23 mouse cellular contexts compared by ENCODE assay signal in the genomic region with DNA sequence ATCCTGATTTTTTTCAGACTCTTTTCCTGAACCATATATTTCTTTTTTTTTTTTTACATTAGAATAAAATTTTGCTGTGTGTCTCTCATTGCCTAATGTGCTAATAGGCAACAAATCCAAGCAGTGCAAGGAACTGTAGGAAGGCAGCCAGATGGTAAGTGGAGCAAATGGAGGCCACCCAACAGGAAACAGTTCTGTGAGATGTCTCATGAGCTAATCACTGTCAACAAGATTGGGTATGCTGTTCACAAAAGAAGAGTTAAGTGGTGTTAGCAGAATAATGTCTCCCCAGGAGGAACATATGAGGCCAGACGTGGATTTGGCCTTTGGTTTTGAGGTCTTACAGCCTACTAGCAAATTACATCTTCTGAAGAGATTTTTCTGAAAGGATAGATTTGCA.
DNase-seq lines count a peak whose midpoint lies in the region; ATAC-seq and TF ChIP-seq lines count a peak whose summit lies in the region.
"Had no signal": no experiment of that assay in that cellular context is flagged by ENCODE, and none has a peak within 500 bp of the region (broad histone marks: within the 10 kb centered on the region; RNA-seq: fewer than 3 reads in every experiment).

No protein-coding gene starts in this region.

- no peak overlapping the region for H3K9ac ChIP-seq in embryonic facial prominence, embryonic 14.5 days (ENCODE audit: low read depth, low read length)
- H3K9ac ChIP-seq in lung, postnatal 0 days (replicated peaks; ENCODE audit: low read depth), result no peak overlapping the region
- H3K9ac ChIP-seq in forebrain, embryonic 16.5 days (replicated peaks; ENCODE audit: low read depth, low read length), result no peak overlapping the region
- H3K9ac ChIP-seq: heart, embryonic 15.5 days; hindbrain, embryonic 15.5 days; lung, embryonic 15.5 days had no signal

- no peak overlapping the region for H3K4me2 ChIP-seq in embryonic facial prominence, embryonic 14.5 days (ENCODE audit: low read depth, low read length)
- no peak overlapping the region for H3K4me2 ChIP-seq in lung, postnatal 0 days (replicated peaks; ENCODE audit: low read depth, low read length)
- no peak overlapping the region for H3K4me2 ChIP-seq in forebrain, embryonic 16.5 days (ENCODE audit: low read length)
- H3K4me2 ChIP-seq: heart, embryonic 15.5 days; hindbrain, embryonic 15.5 days; lung, embryonic 15.5 days had no signal

- no peaks in the 10 kb centered on the region for H3K27me3 ChIP-seq in embryonic facial prominence, embryonic 14.5 days (replicated peaks; ENCODE audit: control insufficient read depth, insufficient read depth, low read length)
- H3K27me3 ChIP-seq in embryonic facial prominence, embryonic 10.5 days (replicated peaks; ENCODE audit: low read depth, poor library complexity, severe bottlenecking), result no peaks in the 10 kb centered on the region
- no peaks in the 10 kb centered on the region for H3K27me3 ChIP-seq in lung, postnatal 0 days (replicated peaks; ENCODE audit: insufficient read depth, low read length)
- H3K27me3 ChIP-seq in forebrain, embryonic 16.5 days (replicated peaks; ENCODE audit: control insufficient read depth, insufficient read depth, low read length), result no peaks in the 10 kb centered on the region
- H3K27me3 ChIP-seq: CH12.LX; hindbrain, embryonic 15.5 days; lung, embryonic 15.5 days; Patski had no signal

- H3K4me1 ChIP-seq in embryonic facial prominence, embryonic 14.5 days (ENCODE audit: control insufficient read depth, insufficient read depth, low read length), result peaks cover 6% of the 10 kb centered on the region; the same call in 1 of the 2 replicates
- peaks cover 6% of the 10 kb centered on the region for H3K4me1 ChIP-seq in embryonic facial prominence, embryonic 10.5 days
- H3K4me1 ChIP-seq in lung, postnatal 0 days (ENCODE audit: insufficient read depth, low read depth, low read length), result no peaks in the 10 kb centered on the region
- H3K4me1 ChIP-seq in forebrain, embryonic 16.5 days (replicated peaks; ENCODE audit: control insufficient read depth, insufficient read depth, low read length), result peaks cover 6% of the 10 kb centered on the region

- H3K36me3 ChIP-seq in embryonic facial prominence, embryonic 14.5 days (ENCODE audit: control insufficient read depth, insufficient read depth, low read length), result peaks cover 13% of the 10 kb centered on the region; the same call in 1 of the 2 replicates
- H3K36me3 ChIP-seq in embryonic facial prominence, embryonic 10.5 days (replicated peaks), result peaks cover 14% of the 10 kb centered on the region
- H3K36me3 ChIP-seq in lung, postnatal 0 days (ENCODE audit: insufficient read depth, low read length), result no peaks in the 10 kb centered on the region
- H3K36me3 ChIP-seq in forebrain, embryonic 16.5 days (ENCODE audit: control insufficient read depth, insufficient read depth), result no peaks in the 10 kb centered on the region
- H3K36me3 ChIP-seq: heart, embryonic 15.5 days; hindbrain, embryonic 15.5 days; midbrain, embryonic 10.5 days had no signal

- H3K4me3 ChIP-seq in embryonic facial prominence, embryonic 14.5 days (ENCODE audit: low read depth, low read length), result no peak overlapping the region
- no peak overlapping the region for H3K4me3 ChIP-seq in embryonic facial prominence, embryonic 10.5 days
- no peak overlapping the region for H3K4me3 ChIP-seq in lung, postnatal 0 days (ENCODE audit: low read depth, low read length)
- H3K4me3 ChIP-seq in forebrain, embryonic 16.5 days (replicated peaks; ENCODE audit: low read length), result no peak overlapping the region
- H3K4me3 ChIP-seq: heart, embryonic 15.5 days; hindbrain, embryonic 15.5 days; lung, embryonic 15.5 days; midbrain, embryonic 10.5 days; myocyte had no signal

- WGBS in embryonic facial prominence, embryonic 14.5 days, result 35% methylated on average over 1 of the region's 1 CpGs
- 44% methylated on average over 1 of the region's 1 CpGs for WGBS in embryonic facial prominence, embryonic 10.5 days
- 50% methylated on average over 1 of the region's 1 CpGs for WGBS in lung, postnatal 0 days
- 26% methylated on average over 1 of the region's 1 CpGs for WGBS in forebrain, embryonic 16.5 days

- H3K27ac ChIP-seq in embryonic facial prominence, embryonic 14.5 days (replicated peaks; ENCODE audit: low read depth, low read length), result no peak overlapping the region
- H3K27ac ChIP-seq in embryonic facial prominence, embryonic 10.5 days (replicated peaks), result no peak overlapping the region
- no peak overlapping the region for H3K27ac ChIP-seq in lung, postnatal 0 days (ENCODE audit: low read length)
- no peak overlapping the region for H3K27ac ChIP-seq in forebrain, embryonic 16.5 days (ENCODE audit: low read length)
- H3K27ac ChIP-seq: heart, embryonic 15.5 days; hindbrain, embryonic 15.5 days; lung, embryonic 15.5 days; midbrain, embryonic 10.5 days had no signal

- H3K9me3 ChIP-seq in embryonic facial prominence, embryonic 14.5 days (ENCODE audit: control insufficient read depth, low read length), result no peaks in the 10 kb centered on the region
- H3K9me3 ChIP-seq in embryonic facial prominence, embryonic 10.5 days, result no peaks in the 10 kb centered on the region
- no peaks in the 10 kb centered on the region for H3K9me3 ChIP-seq in lung, postnatal 0 days (ENCODE audit: low read length)
- no peaks in the 10 kb centered on the region for H3K9me3 ChIP-seq in forebrain, embryonic 16.5 days (ENCODE audit: control insufficient read depth, low read length)
- H3K9me3 ChIP-seq: heart, embryonic 15.5 days; hindbrain, embryonic 15.5 days; lung, embryonic 15.5 days; midbrain, embryonic 10.5 days had no signal

- no peak for ATAC-seq in embryonic facial prominence, embryonic 14.5 days (ENCODE audit: low read depth)
- ATAC-seq in lung, postnatal 0 days, result peak; percentile 41; the same call in 1 of the 2 replicates
- ATAC-seq in forebrain, embryonic 16.5 days, result peak; percentile 72
- no peak for ATAC-seq in inflammation-experienced regulatory T-cells, adult 6 months
- ATAC-seq: Patski had no signal

- no peak for TF ChIP-seq CTCF in lung, postnatal 0 days (IDR thresholded peaks at IDR 0.05)

- peak; percentile 56 for DNase-seq in embryonic facial prominence, embryonic 14.5 days (ENCODE audit: low spot score)
- DNase-seq in embryonic facial prominence, embryonic 10.5 days (ENCODE audit: low spot score), result no peak
- peak; percentile 26 for DNase-seq in heart, postnatal 4 days
- no peak for DNase-seq in heart, adult 11 months
- peak; percentile 22 for DNase-seq in lung, postnatal 0 days (ENCODE audit: low spot score)
- no peak for DNase-seq in lung, postnatal 14 days
- DNase-seq: cerebellum, adult 11 months; cerebellum, postnatal 25 days; gastrocnemius, postnatal 10 days; kidney, adult 11 months; kidney, postnatal 25 days; liver; spleen, adult 18-20 months; thymus, postnatal 4 days had no signal

- no peak for TF ChIP-seq EP300 in lung, postnatal 0 days (IDR thresholded peaks at IDR 0.05)

Comparison
In these comparisons a context has a peak if more than half of its experiments do, and no peak if none do; other contexts are left out.
1. DNase-seq: peak in embryonic facial prominence, embryonic 14.5 days (single experiment), heart, postnatal 4 days (single experiment) and lung, postnatal 0 days (single experiment); none in embryonic facial prominence, embryonic 10.5 days (single experiment), heart, adult 11 months (single experiment) and lung, postnatal 14 days (single experiment).
2. ATAC-seq: peak in lung, postnatal 0 days (single experiment) and forebrain, embryonic 16.5 days (single experiment); none in embryonic facial prominence, embryonic 14.5 days (single experiment) and inflammation-experienced regulatory T-cells, adult 6 months (single experiment).